Mouse (Mus musculus) C2C12 (cell line): ENCODE results near the gene Sgip1.

Experiments
- CTCF ChIP-seq: IDR thresholded peaks from one replicate; pipeline ENCODE4 v1.5.1; 2011; ENCODE audit not compliant: control insufficient read depth, insufficient read depth, insufficient read length
- FOSL1 ChIP-seq: IDR thresholded peaks from one replicate; pipeline ENCODE4 v1.8.0; 2011; ENCODE audit warnings: mild to moderate bottlenecking, low read length; ENCODE audit not compliant: poor library complexity, insufficient read depth, severe bottlenecking
- MAX ChIP-seq: IDR thresholded peaks from one replicate; pipeline ENCODE4 v1.6.1; 2011; ENCODE audit warnings: mild to moderate bottlenecking, control low read depth
- MYOD1 ChIP-seq: IDR thresholded peaks from one replicate; pipeline ENCODE4 v1.6.1; 2011; ENCODE audit warnings: low read depth; ENCODE audit not compliant: control insufficient read depth, insufficient read length
- MYOG ChIP-seq: IDR thresholded peaks from one replicate; pipeline ENCODE4 v1.6.1; 2011; ENCODE audit not compliant: control insufficient read depth, insufficient read length; ENCODE audit errors: extremely low read depth

- TF ChIP-seq MAX (no peak), FOSL1 (no peak), MYOD1 (no peak), MYOG (no peak), CTCF (no peak)
Observed at GRCm38 (mm10) chr4:102964174-102964573, 223.1 kb downstream of the Sgip1 start.
